Mouse (Mus musculus): ENCODE data around the gene Pold2. TPM values are rescaled to one million over a fixed set of nuclear protein-coding genes. Genes with fewer than 3 reads are reported as not detected.
A peak's percentile ranks its signal among the peaks of the same experiment; 100 is the strongest.

The Pold2 gene
- polyA plus RNA-seq, 1 experiment from 2014 or later, result 27.0 TPM

- ATAC-seq, result no peak
These were observed 38.1 kb upstream of the Pold2 start for GRCm38 (mm10) chr11:5916178-5916548.

GRCm38 (mm10) chr11:5915429-5916177, 37.5 kb upstream of the Pold2 start:
- Histone ChIP-seq H3K4me3 (ENCODE audit: low read depth, low read length) (no peak overlapping the region), H3K9me3 (ENCODE audit: low read length) (no peaks in the 10 kb centered on the region), H3K27ac (ENCODE audit: low read depth) (no peak overlapping the region), H3K9ac (replicated peaks) (no peak overlapping the region), H3K4me2 (ENCODE audit: low read depth, low read length) (peak overlapping the region; percentile 29; the same call in 1 of the 2 replicates), H3K36me3 (replicated peaks; ENCODE audit: insufficient read depth, low read length) (0 out of 2 replicates have a peak, but pooled peaks cover 2% of the 10 kb centered on the region), H3K27me3 (ENCODE audit: insufficient read depth, low read length) (no peaks in the 10 kb centered on the region), H3K4me1 (ENCODE audit: insufficient read depth) (peaks cover 17% of the 10 kb centered on the region; the same call in 1 of the 2 replicates)
- 57% methylated on average over 5 of the region's 5 CpGs for WGBS (ENCODE audit: insufficient replicate concordance)
- DNase-seq, result no peak
- no peak for TF ChIP-seq EP300 (IDR thresholded peaks at IDR 0.05; ENCODE audit: low read depth)
- no peak for ATAC-seq

More at GRCm38 (mm10) chr11:5916178-5916548, 38.1 kb upstream of the Pold2 start:
- DNase-seq, result no peak
- Histone ChIP-seq H3K36me3 (replicated peaks; ENCODE audit: insufficient read depth, low read length) (no peaks in the 10 kb centered on the region), H3K27ac (ENCODE audit: low read depth) (no peak overlapping the region), H3K4me2 (ENCODE audit: low read depth, low read length) (no peak overlapping the region), H3K4me1 (ENCODE audit: insufficient read depth) (peaks cover 17% of the 10 kb centered on the region; the same call in 1 of the 2 replicates), H3K9ac (replicated peaks) (no peak overlapping the region), H3K9me3 (ENCODE audit: low read length) (no peaks in the 10 kb centered on the region), H3K27me3 (ENCODE audit: insufficient read depth, low read length) (no peaks in the 10 kb centered on the region), H3K4me3 (ENCODE audit: low read depth, low read length) (no peak overlapping the region)
- TF ChIP-seq EP300 (IDR thresholded peaks at IDR 0.05; ENCODE audit: low read depth), result no peak
- no peak for TF ChIP-seq CTCF (IDR thresholded peaks at IDR 0.05; ENCODE audit: low read depth)
- WGBS (ENCODE audit: insufficient replicate concordance), result 76% methylated on average over 8 of the region's 8 CpGs

DNA sequence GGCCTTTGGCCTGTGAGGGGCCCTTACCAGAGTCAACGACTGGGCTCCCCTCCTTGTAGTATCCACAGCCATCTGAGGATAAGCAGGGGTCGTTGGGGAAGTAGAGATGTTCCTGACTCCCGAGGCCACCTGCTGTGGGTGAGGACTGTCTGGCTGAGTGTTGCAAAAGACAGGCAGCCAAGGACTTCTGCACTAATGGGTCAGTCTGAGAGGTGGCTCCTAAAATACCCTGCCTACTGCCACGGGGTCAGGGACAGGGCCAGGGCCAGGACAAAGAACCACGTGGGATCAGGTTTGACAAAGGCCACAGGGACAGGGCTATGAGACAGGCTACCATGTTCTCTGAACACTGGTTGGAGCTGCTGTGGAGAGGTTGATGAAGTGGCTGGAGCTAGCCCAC, 36.8 kb upstream of the Pold2 start:
- 30% methylated on average over 5 of the region's 5 CpGs for WGBS (ENCODE audit: insufficient replicate concordance)
- no peak for TF ChIP-seq CTCF (IDR thresholded peaks at IDR 0.05; ENCODE audit: low read depth)
- no peak for TF ChIP-seq EP300 (IDR thresholded peaks at IDR 0.05; ENCODE audit: low read depth)
- 0 out of 2 replicates have a peak, but pooled peaks cover 2% of the 10 kb centered on the region for H3K36me3 ChIP-seq (replicated peaks; ENCODE audit: insufficient read depth, low read length)
- H3K4me1 ChIP-seq (ENCODE audit: insufficient read depth), result peaks cover 14% of the 10 kb centered on the region; the same call in 1 of the 2 replicates
- no peak overlapping the region for H3K27ac ChIP-seq (ENCODE audit: low read depth)
- H3K4me3 ChIP-seq (ENCODE audit: low read depth, low read length), result no peak overlapping the region
- H3K9me3 ChIP-seq (ENCODE audit: low read length), result no peaks in the 10 kb centered on the region
- no peaks in the 10 kb centered on the region for H3K27me3 ChIP-seq (ENCODE audit: insufficient read depth, low read length)
- H3K9ac ChIP-seq (replicated peaks), result peak overlapping the region; percentile 1; the same call in 1 of the 2 replicates
- peak; percentile 30 for ATAC-seq
- H3K4me2 ChIP-seq (ENCODE audit: low read depth, low read length), result peak overlapping the region; percentile 48
- DNase-seq, result no peak

DNA sequence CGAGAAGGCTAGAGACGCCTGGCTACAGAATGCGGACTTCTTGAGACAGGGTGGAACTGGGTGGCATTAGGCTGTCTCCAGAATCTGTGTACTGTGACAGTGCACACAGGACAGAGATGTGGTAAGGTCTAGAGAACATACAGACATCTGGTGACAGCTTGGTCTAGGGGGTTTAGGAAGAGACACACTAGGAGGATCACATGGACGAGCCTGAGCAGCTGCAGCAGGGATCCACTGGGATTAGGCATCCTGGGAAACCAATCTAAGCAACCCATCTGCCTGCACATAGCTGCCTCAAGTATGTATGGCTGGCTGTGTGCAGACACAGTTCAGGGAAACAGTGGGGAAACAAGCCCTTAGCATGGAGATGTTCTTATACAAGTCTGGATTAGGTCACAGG, 35.8 kb upstream of the Pold2 start:
- TF ChIP-seq EP300 (IDR thresholded peaks at IDR 0.05; ENCODE audit: low read depth) (no peak), CTCF (IDR thresholded peaks at IDR 0.05; ENCODE audit: low read depth) (no peak)
- ATAC-seq (no peak), DNase-seq (no peak)
- Histone ChIP-seq H3K36me3 (replicated peaks; ENCODE audit: insufficient read depth, low read length) (peaks cover 6% of the 10 kb centered on the region; the same call in 1 of the 2 replicates), H3K4me1 (ENCODE audit: insufficient read depth) (peaks cover 14% of the 10 kb centered on the region; the same call in 1 of the 2 replicates), H3K4me2 (ENCODE audit: low read depth, low read length) (peak overlapping the region; percentile 48), H3K27ac (ENCODE audit: low read depth) (no peak overlapping the region), H3K9ac (replicated peaks) (no peak overlapping the region), H3K9me3 (ENCODE audit: low read length) (no peaks in the 10 kb centered on the region), H3K27me3 (ENCODE audit: insufficient read depth, low read length) (no peaks in the 10 kb centered on the region), H3K4me3 (ENCODE audit: low read depth, low read length) (no peak overlapping the region)
- 67% methylated on average over 4 of the region's 4 CpGs for WGBS (ENCODE audit: insufficient replicate concordance)

- H3K9me3 ChIP-seq (ENCODE audit: low read length), result no peaks in the 10 kb centered on the region
- no peak for DNase-seq
- WGBS (ENCODE audit: insufficient replicate concordance), result 64% methylated on average over 8 of the region's 8 CpGs
- H3K36me3 ChIP-seq (replicated peaks; ENCODE audit: insufficient read depth, low read length), result peaks cover 6% of the 10 kb centered on the region; the same call in 1 of the 2 replicates
- H3K9ac ChIP-seq (replicated peaks), result no peak overlapping the region
- TF ChIP-seq EP300 (IDR thresholded peaks at IDR 0.05; ENCODE audit: low read depth) (no peak), CTCF (IDR thresholded peaks at IDR 0.05; ENCODE audit: low read depth) (no peak)
- peak overlapping the region; percentile 48 for H3K4me2 ChIP-seq (ENCODE audit: low read depth, low read length)
- no peak for ATAC-seq
- no peaks in the 10 kb centered on the region for H3K27me3 ChIP-seq (ENCODE audit: insufficient read depth, low read length)
- no peak overlapping the region for H3K27ac ChIP-seq (ENCODE audit: low read depth)
- peaks cover 12% of the 10 kb centered on the region; the same call in 1 of the 2 replicates for H3K4me1 ChIP-seq (ENCODE audit: insufficient read depth)
- no peak overlapping the region for H3K4me3 ChIP-seq (ENCODE audit: low read depth, low read length)
These were observed 35.2 kb upstream of the Pold2 start for GRCm38 (mm10) chr11:5913256-5913655.

- DNase-seq, result peak; percentile 66
- H3K27ac ChIP-seq (ENCODE audit: low read depth), result no peak overlapping the region
These were observed 34.5 kb upstream of the Pold2 start for GRCm38 (mm10) chr11:5912635-5913034.

More at GRCm38 (mm10) chr11:5912635-5913034, 34.5 kb upstream of the Pold2 start:
- Histone ChIP-seq H3K9me3 (ENCODE audit: low read length) (no peaks in the 10 kb centered on the region), H3K4me2 (ENCODE audit: low read depth, low read length) (peak overlapping the region; percentile 48), H3K4me1 (ENCODE audit: insufficient read depth) (peaks cover 12% of the 10 kb centered on the region; the same call in 1 of the 2 replicates), H3K4me3 (ENCODE audit: low read depth, low read length) (no peak overlapping the region), H3K27me3 (ENCODE audit: insufficient read depth, low read length) (no peaks in the 10 kb centered on the region), H3K36me3 (replicated peaks; ENCODE audit: insufficient read depth, low read length) (peaks cover 6% of the 10 kb centered on the region; the same call in 1 of the 2 replicates), H3K9ac (replicated peaks) (no peak overlapping the region)
- no peak for TF ChIP-seq EP300 (IDR thresholded peaks at IDR 0.05; ENCODE audit: low read depth)
- TF ChIP-seq CTCF (IDR thresholded peaks at IDR 0.05; ENCODE audit: low read depth), result peak; percentile 74
- 28% methylated on average over 5 of the region's 5 CpGs for WGBS (ENCODE audit: insufficient replicate concordance)
- ATAC-seq, result no peak; the same call in 1 of the 2 replicates
